Mouse (Mus musculus) fibroblast of lung, adult 2 months (primary cell): Measurements from ENCODE around the gene Nubp2.

Source experiments
- DNase-seq: peaks from one replicate; pipeline ENCODE4 v3.0.0-alpha.2; 2011; ENCODE audit warnings: low read depth

Nubp2 gene

DNA sequence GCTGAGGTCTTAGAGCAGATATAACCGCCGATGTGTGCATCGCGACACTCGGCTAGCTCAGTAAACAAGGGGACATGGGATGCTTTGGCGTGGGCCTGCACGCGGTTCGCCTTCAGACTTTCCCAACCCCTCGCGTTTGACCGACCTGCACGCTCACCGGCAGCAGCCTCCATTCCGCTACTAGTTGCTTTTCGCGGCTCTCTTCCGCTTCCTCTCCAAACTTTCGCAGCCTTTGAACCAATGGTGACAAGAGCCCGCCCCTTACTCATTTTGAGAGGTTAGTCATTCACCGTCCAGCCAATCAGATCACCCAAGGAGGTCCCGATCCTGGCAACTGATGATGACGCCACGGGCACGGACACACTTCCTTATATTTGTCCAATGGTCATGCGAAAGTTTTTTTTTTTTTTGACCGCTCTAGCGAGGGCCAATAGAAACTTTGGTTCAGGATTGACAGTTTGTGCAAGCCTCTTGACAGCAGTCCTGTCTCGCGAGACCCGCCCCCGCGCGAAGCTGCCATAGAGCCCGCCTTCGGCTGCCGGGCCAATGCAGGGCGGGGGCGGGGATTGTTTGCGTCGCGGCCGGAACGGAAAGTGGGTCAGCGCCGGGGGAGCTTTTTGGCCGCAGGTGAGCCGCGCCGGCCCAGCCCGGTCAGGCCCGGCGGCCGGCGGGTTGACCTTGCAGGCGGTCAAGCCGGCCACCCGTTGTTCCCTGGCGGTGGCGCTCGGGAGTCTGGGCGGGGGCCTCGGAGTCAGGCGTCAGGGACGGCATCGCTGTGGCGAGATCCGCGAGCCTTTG, at the start of gene Nubp2, which contains the start of gene Spsb3:
Nubp2 (minus strand) TSS at position 216 of the 798 bp plus-strand sequence.
Spsb3 (plus strand) TSS at position 510 of the 798 bp plus-strand sequence.
- peak; percentile 99 for DNase-seq

DNA sequence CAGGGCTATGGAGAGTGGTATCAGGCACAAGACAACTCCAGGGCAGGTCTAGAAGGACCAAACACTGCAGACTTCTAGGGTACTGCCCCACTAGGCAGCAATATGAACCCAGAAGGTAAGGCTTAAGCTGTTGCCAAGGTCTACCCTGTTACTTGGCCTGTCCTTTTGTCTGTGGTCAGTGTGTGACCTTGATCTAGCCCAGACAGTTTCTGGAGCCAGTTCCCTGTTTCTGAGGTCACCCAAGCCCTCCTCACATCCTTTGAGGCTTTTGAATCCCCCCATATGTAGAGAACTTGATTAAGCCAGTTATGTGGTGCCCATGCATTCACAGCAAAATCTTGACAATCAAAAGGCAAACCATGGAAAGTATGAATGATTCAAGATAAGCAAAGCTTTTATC, 49.5 kb upstream of the Nubp2 start:
- DNase-seq, result no peak

DNA sequence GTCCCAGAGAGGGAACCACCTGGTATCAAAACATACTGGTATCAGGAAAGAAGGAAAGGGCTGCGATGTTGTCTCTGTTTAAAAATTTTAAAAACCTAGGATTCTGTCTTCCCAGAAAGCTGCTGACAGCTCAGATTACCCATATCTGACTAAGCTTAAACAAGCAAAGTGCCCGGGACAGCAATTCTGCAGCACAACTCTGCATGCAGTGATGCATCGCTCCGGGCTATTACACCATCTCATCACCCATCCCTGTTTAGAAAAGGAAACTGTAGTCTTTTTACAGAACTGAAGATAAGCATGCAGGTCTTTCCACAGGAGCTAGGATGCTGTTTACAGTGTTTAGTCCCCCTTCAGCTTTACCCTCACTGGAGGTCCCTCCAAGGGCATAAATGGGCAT, 48.8 kb upstream of the Nubp2 start:
- no peak for DNase-seq

DNA sequence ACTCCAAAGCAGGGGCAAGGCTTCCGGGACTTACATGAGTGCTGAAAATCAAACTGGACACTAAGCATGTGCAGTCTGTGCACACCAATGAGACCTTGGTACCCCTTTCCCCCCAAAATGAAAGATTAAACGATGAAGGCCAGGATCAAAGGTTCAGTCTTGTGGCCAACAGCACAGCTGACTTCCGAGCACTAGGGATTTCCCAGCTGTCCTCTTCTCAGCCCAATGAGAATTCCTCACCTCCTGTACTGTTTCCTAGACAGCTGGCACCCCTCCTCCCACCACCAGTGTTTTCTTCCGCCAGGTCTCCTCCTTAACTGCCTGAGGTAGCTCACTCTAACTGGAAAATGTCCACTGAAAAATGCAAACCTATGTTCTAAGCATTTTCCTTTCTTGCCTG, 47.0 kb upstream of the Nubp2 start:
- DNase-seq, result no peak

DNA sequence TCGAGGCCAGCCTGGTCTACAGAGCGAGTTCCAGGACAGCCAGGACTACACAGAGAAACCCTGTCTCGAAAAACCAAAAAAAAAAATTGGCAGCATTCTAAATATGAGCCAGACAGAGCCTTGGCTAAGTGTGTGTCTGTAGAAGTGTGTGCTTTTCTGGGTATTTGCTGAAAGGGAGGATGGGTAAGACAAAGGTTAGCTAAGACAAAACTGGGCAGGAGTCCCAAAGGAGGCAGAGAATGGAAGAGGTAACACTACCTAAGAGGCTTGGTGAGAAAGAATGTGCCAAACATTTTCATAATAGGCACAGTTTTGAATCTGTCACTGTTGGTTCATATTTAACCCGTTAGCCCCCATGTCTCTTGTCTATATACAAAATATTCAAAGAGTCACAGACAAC, 46.3 kb upstream of the Nubp2 start:
- no peak for DNase-seq

DNA sequence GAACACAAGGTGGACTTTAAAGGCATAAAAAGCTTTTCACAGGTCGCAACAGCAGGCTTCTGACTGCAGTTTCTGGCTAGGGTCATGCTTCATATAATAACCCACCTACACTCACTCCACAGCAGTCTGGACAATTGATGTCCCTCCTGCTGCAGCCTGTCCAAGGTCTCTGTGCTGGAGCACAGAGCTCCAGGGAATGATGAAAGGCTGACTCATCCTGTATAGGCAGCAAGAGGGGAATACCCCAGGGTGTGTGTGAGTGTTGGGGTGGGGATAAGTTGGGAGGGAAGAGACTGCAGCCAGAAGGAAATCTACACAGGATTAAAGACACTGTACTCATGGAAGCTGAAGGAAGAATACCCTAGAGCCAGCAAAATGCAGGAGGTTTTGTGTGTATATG, 43.4 kb upstream of the Nubp2 start:
- no peak for DNase-seq

DNA sequence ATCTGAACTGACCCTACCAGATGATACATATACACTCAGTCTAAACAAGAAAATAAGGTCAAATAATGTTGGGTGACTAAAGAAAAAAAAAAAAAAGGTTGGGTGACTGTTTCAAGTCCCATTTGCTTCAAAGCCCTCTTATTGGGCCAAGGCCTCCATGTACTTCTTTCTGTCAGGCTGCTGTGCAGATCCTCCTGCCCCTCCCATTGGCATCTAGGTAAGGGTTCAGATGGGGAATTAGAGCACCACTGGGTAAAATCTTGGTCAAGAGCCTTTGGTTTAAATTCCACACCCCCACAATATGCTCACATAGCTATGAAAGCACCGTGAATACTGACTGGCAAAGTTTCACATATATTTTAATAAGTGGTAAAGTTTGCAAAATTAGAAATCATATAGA, 37.1 kb upstream of the Nubp2 start:
- no peak for DNase-seq

DNA sequence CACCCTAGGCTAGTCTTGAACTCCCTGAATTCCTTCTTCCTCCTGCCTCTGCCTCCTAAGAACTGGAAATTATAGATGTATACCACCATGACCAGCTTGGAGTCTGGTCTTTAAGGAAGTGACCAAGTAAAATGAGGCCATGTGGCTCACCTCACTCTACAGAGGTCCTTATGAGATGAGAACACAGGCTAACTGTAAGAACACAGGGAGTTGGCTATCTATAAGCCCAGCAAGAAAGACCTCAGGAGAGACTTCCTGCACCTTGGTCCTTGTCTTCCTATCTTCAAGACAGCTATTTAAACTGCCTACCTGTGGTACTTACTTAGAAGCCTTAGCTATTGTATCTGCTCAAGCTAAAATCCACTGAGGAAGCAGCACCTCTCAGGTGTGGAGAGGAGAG, 27.8 kb upstream of the Nubp2 start:
- no peak for DNase-seq

DNA sequence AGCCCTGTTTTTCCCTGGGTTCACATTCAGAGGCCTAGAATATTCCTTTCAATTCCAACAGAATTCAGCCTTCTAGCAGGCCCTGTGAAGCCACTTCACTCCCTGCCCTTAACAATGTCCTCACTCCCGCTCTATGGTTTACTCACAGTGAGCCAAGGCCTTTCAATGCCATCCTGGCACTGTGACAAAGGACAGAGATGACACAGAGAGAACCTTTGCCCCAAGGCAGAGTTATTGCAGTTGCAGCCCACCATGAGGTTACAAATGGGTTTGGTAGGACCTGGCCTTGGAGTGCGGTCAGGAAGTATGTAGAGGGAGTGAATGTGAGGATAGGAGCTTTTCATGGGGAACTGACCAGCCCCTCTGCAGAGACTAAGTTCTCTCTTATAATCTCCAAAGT, 21.4 kb upstream of the Nubp2 start:
- no peak for DNase-seq

DNA sequence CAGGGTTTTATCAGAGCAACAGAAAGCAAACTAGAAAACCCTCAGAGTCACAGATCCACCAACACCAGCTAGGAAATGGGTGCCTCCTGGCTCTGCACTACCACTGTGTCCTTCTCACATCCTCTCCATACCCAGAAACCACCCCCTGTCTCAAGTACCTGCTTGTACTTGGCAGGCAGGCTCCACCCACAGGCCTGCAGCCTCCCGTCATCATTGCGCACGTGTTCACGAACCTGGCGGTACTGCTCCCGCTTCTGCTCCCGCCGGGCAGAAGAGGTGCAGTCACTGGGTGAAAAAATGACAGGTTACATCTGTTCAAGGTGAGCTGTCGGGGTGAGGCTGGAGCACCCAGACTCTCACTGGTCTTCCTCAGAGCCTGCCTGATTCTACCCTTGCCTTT, 17.6 kb upstream of the Nubp2 start:
- no peak for DNase-seq

DNA sequence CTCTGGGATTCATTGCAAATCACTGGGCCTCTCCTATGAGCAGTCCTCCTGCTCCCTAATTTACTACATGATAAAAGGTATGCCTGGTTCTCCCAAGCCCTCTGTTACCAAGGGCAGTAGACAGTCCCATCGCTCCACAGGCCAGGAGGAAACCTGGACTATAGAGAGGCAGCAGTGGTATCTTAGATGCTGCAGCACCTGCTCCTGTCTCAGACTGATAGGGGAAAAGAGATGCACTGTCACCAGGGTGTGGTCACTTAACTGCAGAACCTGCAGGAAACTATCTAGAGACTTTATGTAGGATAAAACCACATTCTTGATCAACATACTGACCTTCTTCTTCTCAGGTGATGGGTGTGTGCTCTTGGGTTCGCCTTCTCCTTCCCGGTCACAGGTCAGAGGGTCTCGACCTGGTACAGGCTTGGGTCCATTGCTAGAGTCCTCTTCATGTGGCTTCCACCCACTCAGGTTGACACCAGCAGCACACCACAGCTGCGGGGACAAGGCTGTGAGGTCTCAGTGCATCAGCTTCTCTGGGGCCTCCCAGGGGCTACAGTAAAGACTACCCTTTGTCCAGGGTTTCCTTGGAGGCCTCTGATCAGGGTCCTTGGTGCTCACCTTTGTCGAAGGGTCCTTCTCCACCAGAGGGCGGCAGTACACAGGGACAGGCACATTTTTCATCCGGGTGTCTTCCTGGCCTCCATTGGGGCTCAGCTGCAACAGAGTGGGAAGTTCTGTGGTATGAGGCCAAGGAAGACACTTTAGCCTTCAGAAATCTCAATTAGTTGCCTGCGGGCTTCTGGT, 16.7 kb upstream of the Nubp2 start:
- DNase-seq, result no peak

DNA sequence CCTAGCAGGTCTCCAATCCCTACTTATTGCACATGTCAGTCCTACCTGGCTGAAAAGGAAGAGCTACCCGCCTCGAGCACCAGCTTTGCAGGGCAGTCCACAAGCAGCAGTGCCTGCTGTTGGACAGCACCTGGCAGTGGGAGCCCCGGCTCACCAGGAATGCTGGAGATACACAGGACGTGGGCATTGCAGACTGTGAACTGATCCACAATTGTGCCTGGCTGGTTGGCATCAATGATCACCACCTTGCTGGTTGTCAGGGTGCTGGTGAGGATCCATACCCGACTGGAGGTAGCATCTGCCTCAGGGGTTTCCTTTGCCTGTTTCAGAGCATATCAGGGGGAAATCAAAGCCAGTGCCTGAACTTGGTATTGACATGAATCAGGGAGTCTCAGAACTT, 16.0 kb upstream of the Nubp2 start:
- no peak for DNase-seq

DNA sequence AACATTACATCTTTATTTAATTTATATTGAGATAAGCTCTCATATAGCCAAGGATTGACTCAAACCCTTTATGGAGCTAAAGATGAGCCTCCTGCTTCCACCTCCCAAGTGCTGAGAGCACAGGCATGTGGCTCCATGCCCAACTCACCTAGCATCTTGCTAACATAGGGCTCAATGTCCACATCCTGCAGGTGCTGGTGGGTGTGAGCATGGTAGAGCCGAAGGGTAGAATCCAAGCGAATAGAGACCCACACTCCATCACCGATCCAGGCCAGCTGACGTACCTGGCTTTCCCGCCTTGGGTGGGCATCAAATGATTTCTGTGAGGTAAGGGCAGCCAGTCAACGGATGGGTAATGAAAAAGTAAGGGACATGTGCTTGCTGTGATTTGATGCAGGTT, 13.9 kb upstream of the Nubp2 start:
- DNase-seq, result no peak

DNA sequence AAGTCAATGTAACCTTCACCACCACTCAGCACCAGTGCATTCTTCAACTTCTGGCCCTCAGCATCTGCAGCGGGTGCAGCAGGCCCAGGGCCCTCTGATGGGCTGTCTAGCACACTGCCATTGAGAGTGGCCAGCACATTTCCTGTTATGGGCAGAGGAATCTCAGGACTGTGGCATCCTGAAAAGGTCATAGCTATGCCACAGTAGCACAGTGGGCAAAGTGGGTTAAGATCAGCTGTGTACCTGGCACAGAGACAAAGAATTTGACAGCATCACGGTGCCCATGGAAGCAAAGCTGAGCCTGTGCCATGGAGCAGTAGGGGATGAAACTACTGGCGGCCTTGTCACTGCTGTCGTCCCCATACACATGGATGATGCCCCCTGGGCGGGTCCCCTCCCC, 13.0 kb upstream of the Nubp2 start:
- DNase-seq, result no peak

DNA sequence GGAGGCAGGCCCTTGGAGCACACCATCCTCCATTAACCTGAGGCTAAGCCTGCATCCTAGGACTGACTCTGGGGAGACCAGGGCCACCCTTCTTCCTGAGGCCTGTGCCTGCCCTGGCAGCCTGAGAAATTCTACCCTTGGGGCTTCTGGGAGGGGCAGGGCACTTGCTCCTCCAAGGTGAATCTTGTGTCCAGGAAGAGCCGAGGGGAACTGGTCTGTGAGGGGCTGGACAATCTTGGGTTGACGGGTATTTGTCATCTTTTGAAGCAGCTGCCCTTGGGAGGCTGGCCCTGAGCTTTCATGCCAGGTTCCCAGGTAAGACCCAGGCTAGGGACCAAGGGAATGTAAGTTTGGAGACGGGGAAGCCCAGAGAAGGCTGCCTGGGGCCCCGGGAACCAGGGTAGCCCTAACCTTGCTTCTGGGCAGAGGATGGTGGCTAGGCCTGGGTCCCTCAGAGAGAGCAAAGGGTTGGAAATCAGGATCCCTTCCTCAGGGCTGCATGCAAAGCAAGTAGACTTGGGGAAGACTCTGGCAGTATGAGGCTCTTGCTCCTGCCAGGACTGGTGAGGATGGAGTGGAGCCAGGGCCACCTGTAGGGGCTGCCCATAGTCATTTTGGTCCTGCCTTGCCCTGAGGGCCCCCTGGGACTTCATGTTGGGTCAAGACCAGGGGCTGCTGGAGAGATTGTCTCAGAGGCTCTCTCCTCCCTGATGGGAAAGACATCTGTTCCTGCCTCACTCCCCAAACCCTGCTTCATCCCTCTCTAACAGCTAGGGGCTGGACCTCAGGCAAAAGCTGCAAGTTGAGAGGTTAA, 12.1 kb upstream of the Nubp2 start:
- no peak for DNase-seq

DNA sequence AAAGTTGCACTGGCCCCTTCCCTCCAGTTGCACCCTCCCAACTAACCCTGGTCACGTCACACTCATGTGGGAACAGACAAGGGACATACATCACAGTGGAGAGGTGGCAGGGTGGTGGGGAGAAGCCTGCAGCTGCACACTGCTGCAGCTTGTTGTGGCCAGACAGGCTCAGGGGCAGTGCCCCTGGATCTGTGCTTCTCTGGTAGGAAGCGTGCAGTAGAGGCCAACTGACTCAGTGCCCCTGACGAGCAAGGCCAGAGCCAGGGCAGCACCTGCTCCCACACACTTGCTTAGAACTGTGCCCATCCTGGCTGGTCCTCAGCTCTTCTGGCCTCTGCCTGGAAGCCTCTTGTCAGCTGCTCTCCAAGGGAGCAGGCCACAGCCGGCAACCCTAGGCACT, 11.5 kb upstream of the Nubp2 start:
- DNase-seq, result no peak

DNA sequence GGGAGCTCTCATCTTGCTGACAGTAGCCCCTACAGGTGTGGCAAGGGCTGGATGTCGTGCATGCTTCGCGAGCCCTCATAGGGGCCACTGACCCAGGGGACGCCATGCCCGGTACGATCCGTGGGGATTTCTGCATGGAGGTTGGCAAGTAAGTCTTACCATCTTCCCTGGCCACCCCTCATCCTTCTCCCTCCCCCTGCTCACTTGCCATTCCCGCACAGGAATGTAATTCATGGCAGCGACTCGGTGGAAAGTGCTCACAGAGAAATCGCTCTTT, 10.8 kb upstream of the Nubp2 start:
- DNase-seq, result no peak

DNA sequence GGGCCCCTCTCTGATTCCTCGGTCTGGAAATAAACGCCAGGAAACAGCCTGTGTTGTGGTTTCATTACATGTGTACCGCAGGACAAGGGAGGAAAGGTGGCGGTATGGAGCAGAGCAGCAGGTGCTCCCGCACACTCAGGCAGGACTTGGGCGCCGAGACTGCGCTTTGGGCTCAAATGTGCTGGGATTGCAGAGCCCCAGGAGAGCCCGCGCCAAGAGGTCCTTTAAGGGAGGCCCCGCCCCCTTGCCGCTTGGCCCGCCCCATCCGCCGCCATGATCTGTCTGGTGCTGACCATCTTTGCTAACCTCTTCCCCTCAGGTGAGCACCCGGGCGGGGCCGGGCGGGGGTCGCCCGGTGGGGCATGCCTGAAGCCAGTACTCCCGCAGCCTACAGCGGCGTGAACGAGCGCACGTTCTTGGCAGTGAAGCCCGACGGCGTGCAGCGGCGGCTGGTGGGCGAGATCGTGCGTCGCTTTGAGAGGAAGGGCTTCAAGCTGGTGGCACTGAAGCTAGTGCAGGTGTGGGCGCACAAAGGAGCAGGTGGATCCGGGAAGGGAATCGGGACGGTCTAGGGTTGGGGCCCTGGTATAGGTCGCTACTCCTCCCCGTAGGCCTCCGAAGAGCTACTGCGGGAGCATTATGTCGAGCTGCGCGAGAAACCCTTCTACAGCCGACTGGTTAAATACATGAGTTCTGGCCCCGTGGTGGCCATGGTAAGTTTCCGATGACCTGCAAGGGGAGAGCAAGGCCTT, 10.3 kb upstream of the Nubp2 start, which contains the start of gene Nme3:
Nme3 (plus strand) TSS at position 260 of the 752 bp plus-strand sequence.
- DNase-seq, result no peak

DNA sequence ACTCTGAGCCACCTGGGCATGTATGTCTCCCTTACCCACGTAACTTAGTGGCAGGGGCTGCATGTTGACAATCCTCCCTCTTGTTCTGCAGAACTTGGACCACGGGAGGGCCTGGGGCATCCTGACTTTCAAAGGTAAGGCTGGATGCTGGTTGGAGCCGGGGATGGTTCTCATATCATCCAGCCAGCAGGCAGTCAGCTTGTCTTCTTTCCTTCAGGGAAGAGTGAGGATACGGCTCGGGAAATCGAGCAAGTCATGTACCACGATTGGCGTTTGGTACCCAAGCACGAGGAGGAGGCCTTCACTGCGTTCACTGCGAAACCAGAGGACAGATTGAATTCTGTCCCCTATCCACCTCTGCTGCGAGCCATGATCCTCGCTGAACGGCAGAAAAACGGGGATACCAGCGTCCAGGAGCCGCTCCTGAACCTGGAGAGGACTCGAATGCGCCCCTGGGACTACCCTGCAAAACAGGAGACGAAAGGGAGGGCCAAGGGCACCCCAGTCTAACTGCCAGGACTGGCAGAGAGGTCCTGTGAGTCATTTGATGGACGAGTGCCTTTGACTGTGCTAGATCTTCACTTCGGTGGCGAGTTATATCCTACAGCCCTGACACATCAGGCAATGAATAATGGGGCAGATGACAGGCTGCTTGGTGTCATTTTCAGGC, 9.6 kb upstream of the Nubp2 start:
- DNase-seq, result no peak

DNA sequence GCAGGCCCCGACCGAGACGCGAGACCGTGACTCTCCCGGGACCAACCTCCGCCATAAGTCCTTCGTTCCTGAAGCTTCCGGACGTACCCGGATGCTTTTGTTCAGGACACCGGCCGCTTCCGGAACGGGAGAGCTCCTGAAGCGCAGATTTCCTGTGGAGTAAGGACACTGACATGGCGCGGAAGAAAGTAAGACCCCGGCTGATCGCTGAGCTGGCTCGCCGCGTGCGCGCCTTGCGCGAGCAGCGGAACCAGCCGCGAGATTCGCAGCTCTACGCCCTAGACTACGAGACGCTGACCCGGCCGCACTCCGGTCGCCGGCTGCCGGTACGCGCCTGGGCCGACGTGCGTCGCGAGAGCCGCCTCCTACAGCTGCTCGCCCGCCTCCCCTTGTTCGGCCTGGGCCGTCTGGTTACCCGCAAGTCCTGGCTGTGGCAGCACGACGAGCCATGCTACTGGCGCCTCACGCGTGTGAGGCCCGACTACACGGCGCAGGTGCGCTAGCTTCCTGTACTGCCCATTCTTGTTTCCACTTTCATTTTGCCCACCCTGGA, 8.9 kb upstream of the Nubp2 start, which contains the start of the genes Eme2 and Mrps34:
Eme2 (minus strand) TSS at position 93 of the 553 bp plus-strand sequence.
Mrps34 (plus strand) TSS at position 122 of the 553 bp plus-strand sequence.
- DNase-seq, result peak; percentile 60
